Mouse (Mus musculus): ENCODE measurements at regions not wholly inside any gene's neighbourhood (a gene's known extent, or its start where the extent isn't known, plus 50 kb on each side); places are given as distances from the start of the nearest gene placed in this dataset.

DNA sequence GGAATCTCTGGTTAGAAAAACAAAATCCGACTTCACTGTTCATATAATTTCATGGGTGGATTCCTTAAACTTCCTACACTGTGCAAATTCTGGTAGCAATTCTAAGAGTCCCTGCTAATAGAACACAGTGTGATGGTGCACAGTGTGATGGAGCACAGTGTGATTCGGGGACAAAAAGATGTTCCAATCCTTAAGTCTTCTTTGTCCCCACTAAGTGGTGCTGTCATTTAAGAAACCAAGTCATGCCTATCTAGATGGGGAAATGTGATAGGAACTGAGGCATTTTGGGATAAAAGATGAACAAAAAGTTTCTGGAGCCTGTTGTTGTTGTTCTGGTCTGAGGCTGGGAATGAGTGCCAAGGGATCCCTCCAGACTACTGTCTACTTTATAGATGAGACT lies 145.3 kb downstream of the Edem1 start:
- TF ChIP-seq CTCF (conservative IDR thresholded peaks at IDR 0.05; ENCODE audit: insufficient read depth, insufficient read length, low read depth, low read length): no peak
- no peak for TF ChIP-seq POLR2A (IDR thresholded peaks at IDR 0.05; ENCODE audit: low read depth, low read length)
